Mouse (Mus musculus) yolk sac, embryonic 10.5 days (tissue): ENCODE measurements around the gene Aldh1a3.
A peak's percentile ranks its signal among the peaks of the same experiment; 100 is the strongest.

Source experiments
- DNase-seq: peaks from one replicate; pipeline ENCODE4 v3.0.0-alpha.2; 2017; ENCODE audit warnings: low spot score

The Aldh1a3 gene

DNA sequence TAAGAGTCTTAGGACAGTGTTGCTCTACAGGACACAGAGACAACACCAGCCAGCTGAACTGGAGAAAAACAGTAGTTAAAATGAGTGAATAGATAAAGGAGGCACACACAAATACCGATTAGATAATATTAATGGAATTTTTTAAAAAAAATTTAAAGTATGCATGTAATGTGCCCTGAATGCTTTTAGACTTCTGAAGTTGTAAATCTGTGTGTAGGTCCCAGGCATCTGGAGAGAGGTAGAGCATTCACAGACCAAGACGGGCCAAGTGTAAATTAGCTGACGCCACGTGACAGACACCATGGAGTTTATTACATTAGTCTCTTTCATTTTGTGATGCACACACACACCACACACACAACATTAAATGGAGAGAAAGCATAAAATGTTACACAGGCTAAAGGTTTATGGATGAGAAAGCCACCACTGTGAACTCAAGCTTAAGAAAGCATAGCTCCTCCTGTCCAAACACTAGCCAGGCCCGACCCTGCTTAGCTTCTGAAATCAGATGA is 57.3 kb downstream of the Aldh1a3 start:
- peak; percentile 27 for DNase-seq

GRCm38 (mm10) chr7:66369071-66369933 is 58.0 kb downstream of the Aldh1a3 start:
- peak; percentile 10 for DNase-seq

GRCm38 (mm10) chr7:66365904-66366303 is 61.4 kb downstream of the Aldh1a3 start, which contains the start of gene Gm10974:
TSS of gene Gm10974 (plus strand) at chr7:66365905.
- DNase-seq = peak; percentile 27

DNA sequence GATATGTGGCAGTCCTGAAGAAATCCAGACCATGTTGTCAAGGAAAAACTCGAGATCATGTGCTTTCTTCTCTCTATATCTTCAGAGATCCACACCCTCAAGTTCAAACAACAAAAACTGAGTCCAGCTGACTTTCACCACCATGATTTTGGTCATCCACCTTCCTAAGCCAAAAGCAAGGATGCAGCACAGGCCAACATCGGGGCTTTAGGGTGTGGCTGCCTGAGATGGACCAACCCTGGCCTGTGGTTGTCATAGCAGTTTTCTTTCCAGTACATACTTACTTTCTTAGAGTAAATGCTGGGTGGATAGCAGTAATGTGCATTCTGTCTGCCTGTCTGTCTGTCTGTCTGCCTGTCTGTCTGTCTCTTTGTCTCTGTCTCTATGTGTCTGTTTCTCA is 61.9 kb downstream of the Aldh1a3 start:
- no peak for DNase-seq

GRCm38 (mm10) chr7:66364491-66364890 is 62.8 kb downstream of the Aldh1a3 start:
- no peak for DNase-seq

DNA sequence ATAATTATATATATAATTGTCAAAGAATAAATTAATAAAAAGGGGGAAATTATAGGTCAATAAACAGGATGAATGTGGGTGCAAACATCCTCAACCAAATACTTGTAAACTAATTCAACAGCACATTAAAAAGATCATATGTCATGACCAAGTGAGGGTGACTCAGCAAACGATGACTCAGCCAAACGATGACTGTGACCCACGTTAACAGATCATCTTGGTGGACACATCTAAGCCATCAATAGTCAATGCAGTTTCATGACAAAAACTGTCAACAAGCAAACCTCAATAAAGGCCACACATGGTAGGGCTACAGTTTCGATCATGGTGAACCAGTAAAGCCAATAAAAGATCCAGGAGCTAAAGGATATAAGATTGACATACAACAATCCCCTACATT is 68.3 kb downstream of the Aldh1a3 start:
- no peak for DNase-seq

DNA sequence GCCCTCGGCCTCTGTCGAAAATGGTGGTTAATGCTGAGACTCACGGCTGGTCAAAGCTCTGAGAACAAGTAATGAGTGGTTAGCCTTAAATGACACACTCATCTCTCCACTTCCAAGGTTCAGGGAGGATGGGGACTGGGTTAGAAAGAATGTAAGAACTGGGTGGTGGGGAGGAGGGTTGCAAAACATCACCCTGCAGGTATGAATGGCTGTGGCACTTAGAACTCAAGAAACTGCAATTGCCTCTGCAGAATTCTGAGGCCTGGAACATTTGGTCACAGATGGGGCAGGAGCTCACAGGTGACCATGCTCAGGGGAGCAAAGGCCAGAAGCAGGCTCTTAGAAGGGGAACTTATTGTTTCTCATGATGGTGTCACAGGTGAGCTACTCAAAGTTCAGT is 68.9 kb downstream of the Aldh1a3 start:
- DNase-seq = no peak

DNA sequence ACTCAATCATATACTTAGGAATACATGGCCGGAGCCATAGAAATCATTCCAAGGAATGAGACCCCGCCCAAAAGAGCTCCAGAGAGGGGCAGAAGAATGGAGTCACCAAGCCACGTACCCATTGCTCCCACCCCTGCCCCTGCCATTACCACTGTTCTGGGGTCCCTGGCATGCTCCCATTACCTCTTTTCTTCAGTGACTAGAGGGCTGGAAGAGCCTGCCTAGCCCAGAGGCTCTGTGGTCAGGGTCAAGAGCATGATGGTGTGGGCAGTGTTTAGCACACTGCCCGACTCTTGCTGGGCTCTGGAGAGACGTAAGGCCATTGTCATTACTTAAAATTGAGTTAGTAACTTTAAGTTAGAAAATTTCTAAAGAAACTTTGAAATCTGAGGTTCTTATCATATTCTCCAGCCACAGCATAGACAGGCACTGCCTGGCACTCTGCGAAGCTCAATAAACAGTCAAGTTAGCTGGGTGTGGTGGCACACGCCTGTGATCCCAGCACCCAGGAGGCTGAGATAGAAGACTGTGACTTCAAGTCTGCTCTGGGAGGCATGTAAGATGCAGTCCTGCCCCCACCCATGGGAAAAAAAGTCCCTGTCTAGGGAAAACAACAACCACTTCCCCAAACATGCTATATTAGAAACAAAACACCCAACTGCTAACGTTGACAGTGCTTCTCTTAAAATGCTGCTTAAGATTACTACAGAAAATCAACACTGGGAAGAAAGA is 71.4 kb downstream of the Aldh1a3 start:
- no peak for DNase-seq

DNA sequence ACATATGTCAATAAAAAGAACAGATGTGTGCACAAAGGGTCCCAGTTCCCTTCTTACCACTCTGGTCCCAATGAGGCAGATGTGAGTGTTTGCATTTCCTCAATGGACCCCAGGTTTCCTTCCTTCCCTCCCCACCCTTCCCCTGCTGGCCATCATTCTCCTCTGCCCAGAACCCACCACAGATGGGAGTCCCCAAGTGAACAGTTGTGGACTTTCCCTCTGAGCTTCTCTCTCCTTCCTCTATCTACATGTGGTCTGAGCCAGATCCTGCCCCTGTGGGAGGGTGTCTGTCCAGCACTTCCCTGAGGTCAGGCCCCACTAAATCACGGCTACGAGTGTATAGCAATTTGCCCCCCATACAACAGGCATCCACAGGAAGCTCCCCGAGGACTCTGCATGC is 72.4 kb downstream of the Aldh1a3 start:
- no peak for DNase-seq

- DNase-seq = no peak
These were observed 76.2 kb downstream of the Aldh1a3 start for GRCm38 (mm10) chr7:66351074-66351473.

DNA sequence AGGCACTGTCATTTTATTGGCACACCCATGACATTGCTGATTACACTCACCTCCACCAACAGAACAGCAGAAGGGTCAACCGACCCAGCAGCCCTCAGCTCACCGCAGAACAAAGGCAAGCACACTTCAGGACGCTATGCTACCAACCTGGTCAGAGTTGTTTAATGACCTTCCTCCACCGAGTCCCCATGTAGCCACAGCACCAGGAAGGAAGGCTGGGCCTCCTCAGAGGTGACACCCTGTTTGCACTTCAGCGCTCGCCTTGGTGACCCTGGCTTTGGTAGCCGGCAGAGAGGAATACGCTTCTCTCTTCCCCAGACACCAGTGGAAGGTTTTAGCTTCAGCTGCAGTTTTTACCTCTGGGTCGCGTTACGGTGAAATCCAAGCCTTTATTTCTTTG is 77.6 kb downstream of the Aldh1a3 start:
- DNase-seq = no peak

DNA sequence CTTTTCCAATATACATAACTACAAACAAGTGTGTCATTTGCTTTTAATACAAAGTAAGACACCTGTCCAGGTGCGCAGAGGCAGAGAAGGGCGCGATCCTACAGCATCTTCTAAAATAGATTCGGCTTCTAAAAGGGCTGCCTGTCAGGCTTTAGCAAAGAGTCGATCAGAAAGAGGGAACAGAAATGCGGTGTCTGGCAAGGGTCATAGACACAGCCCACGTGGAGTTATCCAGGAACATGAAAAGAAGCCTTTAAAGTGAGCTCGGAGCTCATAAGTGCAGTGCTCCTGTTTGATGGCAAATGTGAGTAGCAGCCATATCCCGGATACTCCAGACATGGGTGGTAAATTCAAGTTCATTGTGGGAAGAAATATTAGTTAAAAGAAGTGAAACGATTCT is 78.7 kb downstream of the Aldh1a3 start:
- DNase-seq = no peak

- peak; percentile 34 for DNase-seq
These were observed 80.2 kb downstream of the Aldh1a3 start for GRCm38 (mm10) chr7:66346959-66347663.

DNA sequence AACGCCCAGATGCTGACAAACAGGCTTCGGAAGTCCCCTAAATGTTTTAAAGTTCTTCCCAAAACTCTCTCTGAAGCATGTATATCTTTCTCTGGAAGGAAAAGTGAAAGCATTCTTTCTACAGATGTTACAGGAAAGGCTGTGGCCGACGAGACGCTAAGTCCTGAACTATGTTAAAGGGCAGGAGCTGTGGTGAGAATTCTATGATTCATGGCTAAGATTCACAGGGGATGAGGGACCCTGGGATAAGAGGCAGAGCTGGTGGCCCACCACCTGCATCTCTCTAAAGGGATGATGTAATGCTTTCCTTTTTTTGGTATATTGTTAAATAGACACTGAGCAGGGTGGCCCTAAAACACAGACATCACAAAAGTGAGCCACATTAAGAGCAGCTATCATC is 84.0 kb downstream of the Aldh1a3 start:
- no peak for DNase-seq

- DNase-seq = no peak
These were observed 84.5 kb downstream of the Aldh1a3 start for GRCm38 (mm10) chr7:66342831-66343230.

DNA sequence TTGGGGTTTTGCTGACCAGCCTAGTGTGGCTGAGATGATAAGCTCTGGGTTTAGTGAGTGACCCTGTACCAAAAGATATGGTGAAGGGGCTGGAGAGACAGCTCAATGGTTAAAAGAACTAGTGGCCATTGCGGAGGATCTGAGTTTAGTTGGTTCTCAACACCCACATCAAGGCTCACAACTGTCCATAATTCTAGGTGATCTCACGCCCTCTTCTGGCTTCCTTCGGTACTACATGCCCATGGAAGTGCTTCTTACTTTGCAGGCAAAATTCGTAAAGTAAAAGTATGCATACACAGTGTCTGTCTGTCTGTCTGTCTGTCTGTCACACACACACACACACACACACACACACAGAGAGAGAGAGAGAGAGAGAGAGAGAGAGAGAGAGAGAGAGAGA is 85.0 kb downstream of the Aldh1a3 start:
- no peak for DNase-seq
